Mouse (Mus musculus) embryonic facial prominence, embryonic 15.5 days (tissue): ENCODE data around the gene Tmem56. TPM values are rescaled to one million over a fixed set of nuclear protein-coding genes. Genes with fewer than 3 reads are reported as not detected.

ENCODE experiments used
- ATAC-seq: fragments of 200-750 bp; cut with Nextera tagmentation; 2 replicates; pipeline ENCODE4 v1.8.0; 2017; ENCODE audit warnings: low read depth, moderate TSS enrichment; ENCODE audit not compliant: insufficient number of reproducible peaks, low FRiP score, low TSS enrichment
- H3K27ac ChIP-seq: fragments of 300-500 bp; sonication (generic); replicated peaks from 2 replicates; pipeline ENCODE4 v1.5.1; 2015; ENCODE audit warnings: mild to moderate bottlenecking, inconsistent platforms
- H3K27me3 ChIP-seq: fragments of 300-500 bp; sonication (generic); 2 replicates; pipeline ENCODE4 v1.6.1; 2015; ENCODE audit warnings: inconsistent platforms
- H3K36me3 ChIP-seq: fragments of 300-500 bp; sonication (generic); 2 replicates; pipeline ENCODE4 v1.6.1; 2015; ENCODE audit warnings: mild to moderate bottlenecking, inconsistent platforms
- H3K4me1 ChIP-seq: fragments of 300-500 bp; sonication (generic); 2 replicates; pipeline ENCODE4 v1.6.1; 2015; ENCODE audit warnings: inconsistent platforms
- H3K4me2 ChIP-seq: fragments of 300-500 bp; sonication (generic); replicated peaks from 2 replicates; pipeline ENCODE4 v1.6.1; 2015; ENCODE audit warnings: mild to moderate bottlenecking, inconsistent platforms
- H3K4me3 ChIP-seq: fragments of 300-500 bp; sonication (generic); replicated peaks from 2 replicates; pipeline ENCODE4 v1.5.1; 2015; ENCODE audit warnings: mild to moderate bottlenecking, inconsistent platforms
- H3K9ac ChIP-seq: fragments of 300-500 bp; sonication (generic); 2 replicates; pipeline ENCODE4 v1.6.1; 2015; ENCODE audit warnings: inconsistent platforms
- H3K9me3 ChIP-seq: fragments of 300-500 bp; sonication (generic); replicated peaks from 2 replicates; pipeline ENCODE4 v1.6.1; 2016; ENCODE audit warnings: inconsistent platforms
- WGBS: fragments of 180-500 bp; shearing (Covaris S2); methylation state at CpG from one replicate; pipeline ENCODE4 v1.1.7; 2015; 5-methylcytosine and 5-hydroxymethylcytosine counted together
- polyA plus RNA-seq: library from polyadenylated mRNA; unstranded; fragments of >200 nt; fragmentation: Nextera tagmentation; extraction: Ambion mirVana; gene quantifications from 2 replicates; pipeline ENCODE4 v1.2.1, GENCODE M21; 2015

The Tmem56 gene
- polyA plus RNA-seq, 1 experiment from 2014 or later: 1.2 TPM

GRCm38 (mm10) chr3:121309896-121310714 is 27.2 kb upstream of the Tmem56 start:
- ATAC-seq: no peak
- no peak overlapping the region for H3K9ac ChIP-seq
- 0 out of 2 replicates have a peak, but pooled peaks cover 5% of the 10 kb centered on the region for H3K36me3 ChIP-seq
- H3K9me3 ChIP-seq: no peaks in the 10 kb centered on the region
- H3K4me2 ChIP-seq: no peak overlapping the region
- H3K27ac ChIP-seq: no peak overlapping the region
- 83% methylated on average over 16 of the region's 16 CpGs for WGBS
- no peaks in the 10 kb centered on the region for H3K27me3 ChIP-seq
- H3K4me3 ChIP-seq: no peak overlapping the region
- H3K4me1 ChIP-seq: 0 out of 2 replicates have a peak, but pooled peaks cover 6% of the 10 kb centered on the region

GRCm38 (mm10) chr3:121309429-121309828 is 26.5 kb upstream of the Tmem56 start:
- no peaks in the 10 kb centered on the region for H3K9me3 ChIP-seq
- H3K36me3 ChIP-seq: 0 out of 2 replicates have a peak, but pooled peaks cover 5% of the 10 kb centered on the region
- WGBS: 71% methylated on average over 4 of the region's 4 CpGs
- no peaks in the 10 kb centered on the region for H3K4me1 ChIP-seq
- H3K27me3 ChIP-seq: no peaks in the 10 kb centered on the region
- ATAC-seq: no peak
- H3K4me3 ChIP-seq: no peak overlapping the region
- H3K9ac ChIP-seq: no peak overlapping the region
- no peak overlapping the region for H3K4me2 ChIP-seq
- H3K27ac ChIP-seq: no peak overlapping the region

GRCm38 (mm10) chr3:121308935-121309334 is 26.0 kb upstream of the Tmem56 start:
- H3K27ac ChIP-seq: no peak overlapping the region
- H3K4me1 ChIP-seq: no peaks in the 10 kb centered on the region
- H3K27me3 ChIP-seq: no peaks in the 10 kb centered on the region
- no peaks in the 10 kb centered on the region for H3K9me3 ChIP-seq
- no peak overlapping the region for H3K4me3 ChIP-seq
- no peak for ATAC-seq
- WGBS: 74% methylated on average over 5 of the region's 5 CpGs
- no peak overlapping the region for H3K9ac ChIP-seq
- no peak overlapping the region for H3K4me2 ChIP-seq
- H3K36me3 ChIP-seq: 0 out of 2 replicates have a peak, but pooled peaks cover 5% of the 10 kb centered on the region

GRCm38 (mm10) chr3:121307532-121308234 is 24.8 kb upstream of the Tmem56 start:
- 67% methylated on average over 7 of the region's 7 CpGs for WGBS
- Histone ChIP-seq H3K9me3 (no peaks in the 10 kb centered on the region), H3K4me1 (no peaks in the 10 kb centered on the region), H3K4me3 (no peak overlapping the region), H3K36me3 (0 out of 2 replicates have a peak, but pooled peaks cover 5% of the 10 kb centered on the region), H3K9ac (no peak overlapping the region), H3K4me2 (no peak overlapping the region), H3K27me3 (no peaks in the 10 kb centered on the region), H3K27ac (no peak overlapping the region)
- peak; percentile 58; the same call in 1 of the 2 replicates for ATAC-seq

GRCm38 (mm10) chr3:121306641-121307040 is 23.7 kb upstream of the Tmem56 start:
- Histone ChIP-seq H3K27ac (no peak overlapping the region), H3K4me2 (no peak overlapping the region), H3K36me3 (0 out of 2 replicates have a peak, but pooled peaks cover 7% of the 10 kb centered on the region), H3K27me3 (no peaks in the 10 kb centered on the region), H3K9ac (no peak overlapping the region), H3K4me1 (no peaks in the 10 kb centered on the region), H3K9me3 (no peaks in the 10 kb centered on the region), H3K4me3 (no peak overlapping the region)
- WGBS: 92% methylated on average over 7 of the region's 7 CpGs
- no peak for ATAC-seq

- ATAC-seq: no peak
- no peak overlapping the region for H3K4me3 ChIP-seq
- no peaks in the 10 kb centered on the region for H3K9me3 ChIP-seq
- H3K9ac ChIP-seq: no peak overlapping the region
- no peaks in the 10 kb centered on the region; the same call in 1 of the 2 replicates for H3K36me3 ChIP-seq
- H3K27me3 ChIP-seq: no peaks in the 10 kb centered on the region
- no peak overlapping the region for H3K4me2 ChIP-seq
- no peak overlapping the region for H3K27ac ChIP-seq
- H3K4me1 ChIP-seq: peaks cover 4% of the 10 kb centered on the region; the same call in 1 of the 2 replicates
- 82% methylated on average over 2 of the region's 2 CpGs for WGBS
Measured at GRCm38 (mm10) chr3:121294200-121294599, 11.3 kb upstream of the Tmem56 start.

- Histone ChIP-seq H3K4me2 (peak within 1 kb of the TSS; percentile 65), H3K36me3 (no peaks in the 10 kb centered on the region; the same call in 1 of the 2 replicates), H3K9me3 (no peaks in the 10 kb centered on the region), H3K27me3 (no peaks in the 10 kb centered on the region), H3K27ac (peak within 1 kb of the TSS; percentile 97), H3K9ac (peak within 1 kb of the TSS; percentile 59), H3K4me1 (peaks cover 4% of the 10 kb centered on the region; the same call in 1 of the 2 replicates), H3K4me3 (peak within 1 kb of the TSS; percentile 73)
- peak; percentile 96 for ATAC-seq
- under 1% methylated on average over 42 of the region's 42 CpGs for WGBS
Measured at GRCm38 (mm10) chr3:121291560-121292258, 8.8 kb upstream of the Tmem56 start, which contains the start of gene Alg14. Alg14 (plus strand) TSS chr3:121291773.

- Histone ChIP-seq H3K9me3 (no peaks in the 10 kb centered on the region), H3K27ac (peak overlapping the region; percentile 97), H3K4me3 (peak overlapping the region; percentile 73), H3K4me2 (peak overlapping the region; percentile 65), H3K9ac (peak overlapping the region; percentile 35), H3K27me3 (no peaks in the 10 kb centered on the region), H3K4me1 (peaks cover 4% of the 10 kb centered on the region; the same call in 1 of the 2 replicates), H3K36me3 (no peaks in the 10 kb centered on the region; the same call in 1 of the 2 replicates)
- no peak for ATAC-seq
- WGBS: 2% methylated on average over 7 of the region's 7 CpGs
Measured at GRCm38 (mm10) chr3:121291225-121291559, 8.3 kb upstream of the Tmem56 start.

- peak overlapping the region; percentile 97 for H3K27ac ChIP-seq
- WGBS: 62% methylated on average over 8 of the region's 8 CpGs
Measured at GRCm38 (mm10) chr3:121290681-121291080, 7.8 kb upstream of the Tmem56 start.

GRCm38 (mm10) chr3:121287151-121287550 is 4.3 kb upstream of the Tmem56 start:
- H3K4me3 ChIP-seq: no peak overlapping the region
- WGBS: 97% methylated on average over 2 of the region's 2 CpGs

More at GRCm38 (mm10) chr3:121290681-121291080, 7.8 kb upstream of the Tmem56 start:
- Histone ChIP-seq H3K4me2 (peak overlapping the region; percentile 65), H3K4me3 (peak overlapping the region; percentile 73), H3K9me3 (no peaks in the 10 kb centered on the region), H3K27me3 (no peaks in the 10 kb centered on the region), H3K9ac (peak overlapping the region; percentile 35; the same call in 1 of the 2 replicates), H3K4me1 (peaks cover 4% of the 10 kb centered on the region; the same call in 1 of the 2 replicates), H3K36me3 (no peaks in the 10 kb centered on the region)
- ATAC-seq: no peak

More at GRCm38 (mm10) chr3:121287151-121287550, 4.3 kb upstream of the Tmem56 start:
- Histone ChIP-seq H3K27ac (no peak overlapping the region), H3K9me3 (no peaks in the 10 kb centered on the region), H3K4me2 (no peak overlapping the region), H3K36me3 (no peaks in the 10 kb centered on the region), H3K27me3 (no peaks in the 10 kb centered on the region), H3K9ac (no peak overlapping the region), H3K4me1 (peaks cover 4% of the 10 kb centered on the region; the same call in 1 of the 2 replicates)
- no peak for ATAC-seq
